Mouse (Mus musculus) heart, adult 2 months (tissue): Measurements from ENCODE around the gene 9030612E09Rik.

Experiments used
- CTCF ChIP-seq: fragments of 200-600 bp; IDR thresholded peaks from 2 replicates; pipeline ENCODE4 v1.8.1; 2022; ENCODE audit warnings: antibody characterized with exemption, mild to moderate bottlenecking, moderate library complexity
- EP300 ChIP-seq: fragments of 200-500 bp; IDR thresholded peaks from 2 replicates; pipeline ENCODE4 v1.6.1; 2011; ENCODE audit warnings: low read depth, low read length, control low read depth; ENCODE audit not compliant: insufficient read depth
- POLR2A ChIP-seq: fragments of 200-500 bp; IDR thresholded peaks from 2 replicates; pipeline ENCODE4 v1.6.1; 2011; ENCODE audit warnings: mild to moderate bottlenecking, low read depth, low read length, control low read depth; ENCODE audit not compliant: insufficient read depth

- TF ChIP-seq POLR2A (no peak), CTCF (no peak), EP300 (no peak)
These were observed 8.4 kb upstream of the 9030612E09Rik start for GRCm38 (mm10) chr10:43166146-43166545.
